Mouse (Mus musculus) left cerebral cortex, postnatal 36 days (tissue): ENCODE results near the gene Cds2. TPM values are rescaled to one million over a fixed set of nuclear protein-coding genes. Genes with fewer than 3 reads are reported as not detected.

Source experiments
- DNase-seq, 2 experiments: peaks; one replicate each; pipeline ENCODE4 v3.0.0; 2021 to 2022; ENCODE audit warnings: low spot score in 2 of 2, mixed read lengths in 1 of 2
- intact Hi-C: fragments of 180-260 bp; cut with DNase I; formaldehyde crosslinking; loops from one replicate; pipeline ENCODE4 v1.15.1; 2025
- total RNA-seq, 2 experiments: library from RNA; stranded (reverse); gene quantifications; 2 replicates each; pipeline ENCODE4 v1.2.3; 2021

The Cds2 gene
- total RNA-seq, 2 experiments from 2014 or later: 245 to 264 TPM

- intact Hi-C loops: loop anchor here (5.0 kb wide), 2 partner anchors 34 to 234 kb away; no protein-coding TSS in a partner anchor
- peak; percentile 42 to 55 for DNase-seq
Measured at GRCm38 (mm10) chr2:132263421-132264265, 695 bp downstream of the Cds2 start.

DNA sequence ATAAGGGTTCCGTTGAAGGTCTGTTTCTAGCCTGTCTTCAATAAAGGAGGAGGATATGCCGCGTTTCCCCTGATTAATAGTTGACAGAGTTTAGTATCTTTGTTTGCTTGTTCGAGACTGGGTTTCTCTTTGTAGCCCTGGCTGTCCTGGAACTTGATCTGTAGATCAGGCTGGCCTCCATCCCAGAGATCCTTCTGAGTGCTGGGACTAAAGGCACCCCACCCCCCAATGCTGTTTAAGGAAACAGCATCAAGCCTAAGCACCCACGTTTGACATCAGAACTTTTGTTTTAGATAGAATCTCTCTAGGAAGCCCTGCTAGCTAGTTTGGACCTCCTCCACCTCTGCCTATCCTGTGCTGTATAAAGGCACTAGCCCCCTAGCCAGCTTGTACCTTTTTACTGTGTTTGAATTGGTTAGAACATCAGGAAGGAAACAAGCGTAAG lies 1.3 kb downstream of the Cds2 start:
- no peak for DNase-seq
- intact Hi-C loops: loop anchor here (5.0 kb wide), 2 partner anchors 33 to 233 kb away; no protein-coding TSS in a partner anchor

GRCm38 (mm10) chr2:132265196-132265595 lies 2.2 kb downstream of the Cds2 start:
- DNase-seq: no peak
- intact Hi-C loops: no loop called here

DNA sequence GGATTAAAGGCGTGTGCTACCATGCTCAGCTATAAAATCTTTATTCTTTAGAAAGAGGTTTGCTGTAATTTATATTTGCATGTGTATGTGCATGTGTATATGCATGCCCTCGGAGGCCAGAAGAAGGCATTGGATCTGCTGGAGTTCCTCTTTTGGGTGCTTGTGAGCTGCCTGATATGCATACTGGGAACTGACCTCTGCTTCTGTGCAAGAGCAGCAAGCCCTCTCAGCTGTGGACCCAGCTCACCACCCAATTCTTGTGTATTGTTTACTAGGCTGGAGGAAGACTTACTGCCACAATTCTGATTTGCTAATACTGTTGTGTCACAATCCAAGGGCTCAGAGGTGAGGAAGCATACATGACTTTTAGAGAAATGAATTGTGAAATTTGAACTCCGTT lies 3.1 kb downstream of the Cds2 start:
- intact Hi-C loops: no loop called here
- DNase-seq: no peak

DNA sequence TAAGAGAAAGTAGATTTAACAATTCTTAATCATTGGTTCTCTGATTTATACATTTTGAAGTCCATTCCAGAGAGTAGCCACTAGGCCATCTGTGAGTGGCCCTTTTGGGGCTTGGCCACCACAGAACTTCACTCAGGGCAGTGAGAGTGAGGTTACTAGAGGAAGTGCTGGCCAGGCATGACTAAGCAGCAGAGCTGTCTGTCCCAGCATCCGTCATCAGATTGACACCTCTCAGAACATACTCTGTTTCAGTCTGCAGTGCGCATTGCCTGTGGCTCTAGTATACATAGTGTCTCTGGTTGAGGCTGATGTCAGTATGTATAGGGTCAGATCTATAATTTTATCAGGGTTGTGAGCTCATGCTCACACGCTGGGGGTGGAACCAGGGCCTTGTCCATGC lies 6.3 kb downstream of the Cds2 start:
- intact Hi-C loops: no loop called here
- no peak for DNase-seq

DNA sequence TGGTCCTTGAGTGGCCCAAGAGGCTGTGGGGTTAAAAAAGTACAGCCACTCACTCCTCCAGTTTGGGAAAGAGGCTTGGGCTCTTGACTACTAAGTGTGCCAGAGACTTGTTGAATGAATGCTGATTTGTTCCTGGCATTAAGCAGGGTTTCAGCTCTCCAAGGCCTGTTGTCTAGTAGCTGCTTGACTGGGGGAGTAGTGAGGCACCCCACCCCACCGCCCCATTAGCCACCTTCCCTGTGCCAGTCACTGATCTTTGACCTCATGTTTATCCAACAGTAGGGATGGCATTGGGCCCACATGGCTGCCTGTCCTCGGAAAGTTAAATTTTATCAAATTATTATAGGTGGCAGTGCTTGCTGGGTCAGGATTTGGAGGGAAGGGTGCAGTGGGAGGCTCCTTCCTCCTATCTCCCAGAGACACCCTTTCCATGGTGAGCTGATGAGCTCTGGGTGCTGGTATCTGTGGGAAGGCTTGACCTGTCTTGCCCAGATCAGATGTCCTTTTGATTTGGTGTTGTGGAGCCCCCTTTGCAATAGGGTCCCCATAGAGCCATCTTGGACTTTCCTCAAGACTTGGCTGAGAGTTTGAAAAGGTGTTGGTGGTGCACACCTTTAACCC lies 7.5 kb downstream of the Cds2 start:
- intact Hi-C loops: no loop called here

DNA sequence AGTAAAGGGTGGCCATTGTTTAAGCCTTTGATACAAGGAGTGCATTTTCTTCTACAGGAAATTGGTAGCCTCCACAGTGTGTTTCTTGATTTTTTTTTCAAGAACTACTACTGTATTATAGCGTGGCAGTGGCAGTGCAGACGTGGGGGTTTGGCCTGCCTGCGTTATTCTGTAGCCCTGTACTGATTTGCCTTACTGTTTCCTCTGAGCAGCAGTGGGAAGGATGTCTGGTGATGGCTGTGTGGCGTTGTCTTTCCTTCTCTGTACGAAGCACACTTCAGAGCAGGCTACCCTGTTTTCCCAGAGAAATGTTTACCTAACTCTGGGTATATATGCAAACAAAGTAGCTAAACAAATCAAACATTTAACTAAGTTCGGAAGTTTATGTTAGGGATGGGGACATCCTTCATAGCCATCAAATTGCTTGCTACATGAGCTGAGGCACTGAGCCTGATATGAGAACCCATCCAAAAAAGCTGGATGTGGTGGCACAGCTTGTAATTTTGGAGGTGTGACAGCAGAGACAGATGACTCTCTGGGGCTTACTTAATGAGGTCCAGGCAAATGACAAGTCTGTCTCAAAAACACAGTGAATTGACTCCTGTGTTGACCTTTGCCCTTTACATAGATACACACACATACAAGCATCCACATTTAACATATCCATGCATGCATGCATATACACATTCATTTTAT lies 9.9 kb downstream of the Cds2 start:
- intact Hi-C loops: no loop called here
- DNase-seq: no peak

More for the DNA sequence above, 7.5 kb downstream of the Cds2 start:
- no peak for DNase-seq

GRCm38 (mm10) chr2:132275527-132275926 lies 12.6 kb downstream of the Cds2 start:
- intact Hi-C loops: no loop called here
- DNase-seq: no peak

- intact Hi-C loops: no loop called here
- no peak for DNase-seq
Measured at GRCm38 (mm10) chr2:132276249-132276648, 13.3 kb downstream of the Cds2 start.

DNA sequence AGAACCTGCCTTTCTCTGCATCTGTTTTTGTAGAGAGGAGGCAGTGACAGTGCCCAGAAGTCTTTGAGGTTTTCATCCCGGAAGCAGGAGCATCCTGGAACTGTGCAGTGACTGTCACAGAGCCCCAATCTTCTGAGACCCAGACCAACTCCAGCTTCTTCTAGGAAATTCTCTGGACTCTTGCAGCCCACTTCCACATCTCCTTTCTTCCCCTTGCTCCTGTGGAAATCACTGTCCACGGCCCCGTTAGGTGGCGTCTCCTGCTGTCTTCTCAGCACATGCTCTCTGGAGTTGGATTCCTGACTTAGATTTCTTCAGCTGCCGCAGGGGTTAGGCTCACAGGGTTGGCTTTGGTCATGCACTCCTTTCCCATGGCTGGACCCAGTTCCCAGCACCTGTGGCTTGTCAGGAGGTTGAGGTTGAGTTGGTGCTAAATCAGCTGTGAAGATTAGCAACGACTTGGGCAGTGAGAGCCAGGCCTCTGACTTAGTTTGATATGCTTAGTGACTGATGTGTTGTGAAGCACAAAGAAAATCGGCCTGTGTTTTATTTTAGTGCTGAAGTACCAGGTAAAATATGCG lies 15.4 kb downstream of the Cds2 start:
- intact Hi-C loops: no loop called here
- DNase-seq: no peak

DNA sequence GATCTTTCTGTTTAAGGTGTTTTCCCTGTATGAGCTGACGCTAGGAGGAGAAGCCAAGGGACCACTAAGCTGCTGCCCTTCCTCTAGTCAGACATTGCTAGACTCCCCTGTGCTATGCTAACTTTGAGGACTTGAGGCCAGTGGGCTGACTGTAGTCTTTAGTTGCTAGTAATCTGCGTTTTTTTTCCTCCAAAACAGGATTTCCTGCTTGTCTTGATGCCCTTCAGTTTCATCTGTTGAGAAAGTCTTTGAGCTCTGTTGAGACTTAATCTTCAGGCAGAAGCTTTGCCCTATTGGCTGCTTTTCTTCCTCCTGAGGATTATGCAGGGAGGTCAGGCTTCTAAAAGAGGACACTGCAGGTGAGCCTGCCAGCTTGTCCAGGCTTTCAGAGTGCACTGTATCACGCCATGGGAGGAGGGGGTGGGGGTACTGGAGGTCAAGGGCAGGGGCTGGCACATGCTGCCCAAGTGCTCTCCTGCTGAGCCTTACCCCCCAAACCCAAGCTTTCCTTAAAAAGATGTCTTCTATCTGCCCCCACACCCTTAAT lies 16.5 kb downstream of the Cds2 start:
- intact Hi-C loops: no loop called here
- DNase-seq: no peak

DNA sequence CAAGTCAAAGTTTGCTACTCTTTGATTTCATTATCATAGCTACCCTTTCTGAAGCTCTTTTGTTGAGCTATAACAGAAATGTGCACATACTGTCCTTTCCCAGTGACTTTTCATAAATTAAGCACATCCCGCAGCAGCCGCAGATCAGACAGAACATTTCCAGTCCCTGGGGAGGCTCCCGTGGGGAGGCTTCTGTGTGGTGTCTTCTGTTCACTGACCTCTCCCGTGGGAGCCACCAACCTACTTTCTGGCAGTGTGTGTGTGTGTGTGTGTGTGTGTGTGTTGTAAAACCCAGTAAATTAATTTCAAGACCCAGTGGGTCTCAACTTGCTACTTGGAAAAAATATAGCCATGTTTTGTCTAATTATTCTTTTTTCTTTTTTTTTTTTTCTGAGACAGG lies 17.0 kb downstream of the Cds2 start:
- DNase-seq: no peak
- intact Hi-C loops: no loop called here

- no peak for DNase-seq
- intact Hi-C loops: no loop called here
Measured at GRCm38 (mm10) chr2:132280518-132281120, 17.7 kb downstream of the Cds2 start.

GRCm38 (mm10) chr2:132281560-132282452 lies 18.9 kb downstream of the Cds2 start:
- intact Hi-C loops: no loop called here
- no peak for DNase-seq

DNA sequence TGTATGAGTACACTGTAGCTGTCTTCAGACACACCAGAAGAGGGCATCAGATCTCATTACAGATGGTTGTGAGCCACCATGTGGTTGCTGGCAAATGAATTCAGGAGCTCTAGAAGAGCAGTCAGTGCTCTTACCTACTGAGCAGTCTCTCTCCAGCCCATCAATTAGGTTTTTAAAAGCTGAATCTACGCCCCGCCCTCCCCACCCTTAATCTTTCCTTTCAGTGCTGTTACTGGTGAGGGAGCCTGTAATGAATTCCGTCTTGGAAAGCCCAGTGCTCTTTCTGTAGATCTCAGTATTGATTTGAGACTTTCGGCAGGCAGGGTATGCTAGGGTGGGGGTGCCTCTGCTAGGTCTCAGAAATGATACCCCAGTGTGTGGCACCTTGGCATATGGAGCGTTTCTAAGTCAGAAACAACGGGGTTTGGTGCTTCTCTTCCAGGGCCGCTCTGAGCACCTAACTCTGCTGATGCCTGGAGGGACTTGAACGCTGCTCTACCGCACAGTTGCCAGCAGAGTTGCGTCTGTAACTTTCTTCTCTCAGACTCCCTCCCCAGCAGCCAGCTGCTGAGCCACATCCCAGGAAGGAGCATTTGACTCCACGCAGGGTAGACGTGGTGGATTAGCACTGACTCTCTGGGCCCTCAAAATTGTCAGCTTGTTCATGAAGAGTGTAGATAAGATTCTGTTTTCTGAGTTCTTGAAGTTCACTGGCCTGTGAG lies 19.7 kb downstream of the Cds2 start:
- intact Hi-C loops: no loop called here
- DNase-seq: no peak

GRCm38 (mm10) chr2:132283236-132284070 lies 20.5 kb downstream of the Cds2 start:
- DNase-seq: no peak
- intact Hi-C loops: no loop called here
